Mouse (Mus musculus) layer of hippocampus, postnatal 14 days (tissue): Measurements from ENCODE around the gene Olfr152. TPM values are rescaled to one million over a fixed set of nuclear protein-coding genes. Genes with fewer than 3 reads are reported as not detected.

Experiments
- DNase-seq, 2 experiments: peaks; one replicate each; pipeline ENCODE4 v3.0.0; 2021 to 2022; ENCODE audit warnings: low spot score in 2 of 2, mixed read lengths in 1 of 2
- long read RNA-seq, 2 experiments: library from polyadenylated mRNA; stranded (forward); transcript quantifications; one replicate each; pipeline ENCODE4 v2.0.0; 2021
- total RNA-seq, 2 experiments: library from RNA; stranded (reverse); gene quantifications; 2 replicates each; pipeline ENCODE4 v1.2.3; 2021

The Olfr152 gene
- not detected for total RNA-seq
- long read RNA-seq, experiment 1 = 0 reads
- long read RNA-seq, experiment 2 = 0 reads

- no peak for DNase-seq
These were observed at the start of gene Olfr152 for GRCm38 (mm10) chr2:87779183-87779582. Gene Olfr152 (plus strand): TSS chr2:87779483.

GRCm38 (mm10) chr2:87739878-87740277 lies 39.4 kb upstream of the Olfr152 start, which contains the start of gene Olfr1138:
Gene Olfr1138 (minus strand): TSS chr2:87739978.
- DNase-seq = no peak

GRCm38 (mm10) chr2:87743452-87743851 lies 35.8 kb upstream of the Olfr152 start, which contains the start of gene Olfr1140:
Gene Olfr1140 (plus strand): TSS chr2:87743752.
- DNase-seq = no peak

GRCm38 (mm10) chr2:87753891-87754290 lies 25.4 kb upstream of the Olfr152 start, which contains the start of gene Olfr1141:
Gene Olfr1141 (minus strand): TSS chr2:87753991.
- no peak for DNase-seq

GRCm38 (mm10) chr2:87776143-87776542 lies 3.1 kb upstream of the Olfr152 start:
- DNase-seq = peak in 1 of 2 experiments; percentile 4

- no peak for DNase-seq
These were observed 21.0 kb downstream of the Olfr152 start, which contains the start of gene Olfr1143 for GRCm38 (mm10) chr2:87800292-87800691. Gene Olfr1143 (plus strand): TSS chr2:87800592.

- no peak for DNase-seq
These were observed 30.2 kb downstream of the Olfr152 start, which contains the start of gene Olfr1145 for GRCm38 (mm10) chr2:87809522-87809921. Gene Olfr1145 (plus strand): TSS chr2:87809822.

- no peak for DNase-seq
These were observed 51.0 kb downstream of the Olfr152 start, which contains the start of gene Olfr1148 for GRCm38 (mm10) chr2:87830233-87830632. Gene Olfr1148 (plus strand): TSS chr2:87830533.

Other genes starting within 250 kb of the Olfr152 start
- gene Olfr153, start 247.7 kb upstream of the Olfr152 start, total RNA-seq = not detected
- not detected for gene Olfr1128, start 233.9 kb upstream of the Olfr152 start, total RNA-seq
- not detected for gene Olfr1129, start 205.6 kb upstream of the Olfr152 start, total RNA-seq
- gene Olfr1130, start 173.3 kb upstream of the Olfr152 start, total RNA-seq = not detected
- not detected for gene Olfr1131, start 152.4 kb upstream of the Olfr152 start, total RNA-seq
- gene Olfr1132, start 141.9 kb upstream of the Olfr152 start, total RNA-seq = not detected
- not detected for gene Olfr1133, start 132.1 kb upstream of the Olfr152 start, total RNA-seq
- gene Olfr1134, start 121.0 kb upstream of the Olfr152 start, total RNA-seq = not detected
- gene Olfr1135, start 105.8 kb upstream of the Olfr152 start, total RNA-seq = not detected
- not detected for gene Olfr1136, start 85.5 kb upstream of the Olfr152 start, total RNA-seq
- gene Olfr1137, start 66.3 kb upstream of the Olfr152 start, total RNA-seq = not detected
- gene Olfr1138, start 39.5 kb upstream of the Olfr152 start, total RNA-seq = not detected
- gene Olfr1140, start 35.7 kb upstream of the Olfr152 start, total RNA-seq = not detected
- gene Olfr1141, start 25.5 kb upstream of the Olfr152 start, total RNA-seq = not detected
- gene Olfr1143, start 21.1 kb downstream of the Olfr152 start, total RNA-seq = not detected
- gene Olfr1145, start 30.3 kb downstream of the Olfr152 start, total RNA-seq = not detected
- not detected for gene Olfr1148, start 51.0 kb downstream of the Olfr152 start, total RNA-seq
- not detected for gene Olfr1150-ps1, start 64.5 kb downstream of the Olfr152 start, total RNA-seq
- gene Olfr1151, start 76.4 kb downstream of the Olfr152 start, total RNA-seq = not detected
- not detected for gene Olfr1152, start 87.0 kb downstream of the Olfr152 start, total RNA-seq
- gene Olfr1153, start 115.5 kb downstream of the Olfr152 start, total RNA-seq = not detected
- not detected for gene Olfr1154, start 125.7 kb downstream of the Olfr152 start, total RNA-seq
- not detected for gene Olfr1155, start 165.7 kb downstream of the Olfr152 start, total RNA-seq
- not detected for gene Olfr1156, start 173.6 kb downstream of the Olfr152 start, total RNA-seq
- not detected for gene Olfr1157, start 188.8 kb downstream of the Olfr152 start, total RNA-seq
- not detected for gene Olfr74, start 195.2 kb downstream of the Olfr152 start, total RNA-seq
- not detected for gene Olfr1158, start 210.6 kb downstream of the Olfr152 start, total RNA-seq
- gene Olfr1160, start 228.8 kb downstream of the Olfr152 start, total RNA-seq = not detected
- gene Olfr1161, start 243.3 kb downstream of the Olfr152 start, total RNA-seq = not detected